Mouse (Mus musculus) cerebellum, adult 18-20 months (tissue): ENCODE measurements around the gene Prkg2.

Experiments
- DNase-seq, 2 experiments: peaks; one replicate each; pipeline ENCODE4 v3.0.0; 2021

Prkg2 gene

DNA sequence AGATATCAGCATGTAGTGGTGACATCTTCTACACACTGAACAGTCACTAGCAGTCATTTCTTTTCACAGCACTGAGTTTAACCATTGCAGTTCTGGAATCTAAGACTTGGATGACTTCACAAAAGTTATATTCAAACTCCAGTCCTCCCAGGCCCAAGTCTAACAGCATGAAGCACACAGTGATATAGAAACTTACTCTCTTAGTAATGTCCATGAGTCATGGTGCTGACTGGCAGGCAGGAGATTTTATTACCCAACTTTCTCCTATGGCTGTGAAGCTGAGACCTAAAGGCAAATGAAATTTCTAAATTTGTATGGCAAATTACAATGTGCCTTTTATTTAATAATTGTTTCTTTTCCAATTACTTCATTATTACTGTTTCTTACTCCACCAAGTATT, 139.2 kb downstream of the Prkg2 start:
- DNase-seq = no peak

DNA sequence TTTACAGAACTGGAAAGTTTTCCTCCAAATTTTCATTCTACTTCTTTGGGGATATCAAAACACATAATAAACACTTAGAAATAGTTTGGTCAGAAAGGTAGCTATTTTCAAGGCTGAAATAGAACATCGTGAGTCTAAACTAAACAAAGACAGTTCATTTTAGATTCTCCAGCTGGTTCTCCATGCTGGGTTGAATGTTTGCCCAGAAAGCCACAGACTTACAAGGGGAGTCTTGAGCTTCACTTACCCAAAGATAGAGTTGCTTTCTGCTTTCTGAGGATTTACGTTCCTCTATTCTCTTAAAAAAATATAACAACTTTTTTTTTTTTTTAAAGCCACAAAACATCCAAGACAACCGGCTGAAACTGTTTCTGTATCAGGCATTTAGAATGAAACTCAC, 142.9 kb downstream of the Prkg2 start:
- no peak for DNase-seq

GRCm38 (mm10) chr5:98890544-98891050, 146.6 kb downstream of the Prkg2 start:
- DNase-seq = no peak

DNA sequence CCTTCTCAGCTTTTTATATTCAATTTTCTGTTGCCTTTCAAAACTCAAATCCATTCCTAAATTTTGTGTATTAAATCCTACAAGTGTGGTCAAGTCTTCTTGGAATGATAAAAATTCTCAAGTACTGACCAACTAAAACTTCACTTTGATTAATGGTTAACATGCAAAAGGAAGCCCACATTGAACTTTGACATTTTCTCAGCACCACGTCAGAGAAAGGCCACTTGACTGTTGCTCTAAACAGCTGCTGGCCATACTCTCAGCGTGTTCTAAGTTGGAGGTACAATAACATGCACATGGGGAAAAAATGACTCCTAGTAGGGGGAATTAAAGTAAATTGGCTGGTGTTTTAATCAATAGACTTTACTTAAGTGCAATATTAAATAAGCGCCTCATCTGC, 155.1 kb downstream of the Prkg2 start:
- DNase-seq = no peak
